Mouse (Mus musculus): Measurements from ENCODE around the gene Nln. TPM values are rescaled to one million over a fixed set of nuclear protein-coding genes. Genes with fewer than 3 reads are reported as not detected.

The Nln gene
- polyA plus RNA-seq, 1 experiment: 10.8 TPM

DNA sequence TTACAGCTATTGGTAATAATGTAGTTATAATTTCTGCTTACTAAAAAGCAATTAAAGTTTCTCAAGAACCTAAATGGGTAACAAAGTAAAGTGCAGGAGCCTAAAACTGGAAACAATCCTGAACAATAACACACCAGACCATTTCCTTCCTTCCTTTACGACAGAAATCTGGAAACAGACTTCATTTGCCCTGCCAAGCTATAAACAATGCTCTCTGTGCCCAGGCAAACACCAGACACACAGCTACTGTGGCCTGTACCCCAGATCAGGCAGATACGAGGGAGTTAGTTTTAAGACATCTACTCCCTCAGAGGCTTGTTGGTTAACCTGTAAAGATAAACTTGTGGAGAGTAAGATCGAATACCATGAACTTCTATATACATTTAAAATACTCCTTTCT lies 38.7 kb downstream of the Nln start:
- TF ChIP-seq TCF12 (IDR thresholded peaks at IDR 0.05; ENCODE audit: insufficient read depth, poor library complexity, severe bottlenecking) (no peak), E2F4 (IDR thresholded peaks at IDR 0.05; ENCODE audit: insufficient read depth) (no peak), USF1 (IDR thresholded peaks at IDR 0.05; ENCODE audit: low read depth) (no peak), POLR2AphosphoS2 (IDR thresholded peaks at IDR 0.05; ENCODE audit: insufficient read length, low read depth) (no peak), MAX (IDR thresholded peaks at IDR 0.05; ENCODE audit: low read depth) (no peak), SRF (IDR thresholded peaks at IDR 0.05; ENCODE audit: control insufficient read depth, insufficient read length, low read depth) (no peak), MYOD1 (IDR thresholded peaks at IDR 0.05; ENCODE audit: control insufficient read depth in 1 of 3, insufficient read length in 2 of 3, low read depth in 2 of 3) (no peak), POLR2A (IDR thresholded peaks at IDR 0.05; ENCODE audit: insufficient read length, low read depth) (no peak), REST (IDR thresholded peaks at IDR 0.05; ENCODE audit: insufficient read depth, insufficient read length) (no peak), CEBPB (IDR thresholded peaks at IDR 0.05; ENCODE audit: insufficient read depth, poor library complexity, severe bottlenecking) (no peak)
- Histone ChIP-seq H3K27me3 (ENCODE audit: control insufficient read depth, insufficient read depth, insufficient read length) (no peaks in the 10 kb centered on the region), H3K4me2 (ENCODE audit: low read depth) (no peak overlapping the region), H3K36me3 (ENCODE audit: control insufficient read depth, insufficient read depth) (no peaks in the 10 kb centered on the region), H3K79me2 (ENCODE audit: control insufficient read depth, insufficient read depth) (no peaks in the 10 kb centered on the region), H3ac (ENCODE audit: control insufficient read depth, insufficient read length) (no peak overlapping the region), H3K4me3 (no peak overlapping the region)

DNA sequence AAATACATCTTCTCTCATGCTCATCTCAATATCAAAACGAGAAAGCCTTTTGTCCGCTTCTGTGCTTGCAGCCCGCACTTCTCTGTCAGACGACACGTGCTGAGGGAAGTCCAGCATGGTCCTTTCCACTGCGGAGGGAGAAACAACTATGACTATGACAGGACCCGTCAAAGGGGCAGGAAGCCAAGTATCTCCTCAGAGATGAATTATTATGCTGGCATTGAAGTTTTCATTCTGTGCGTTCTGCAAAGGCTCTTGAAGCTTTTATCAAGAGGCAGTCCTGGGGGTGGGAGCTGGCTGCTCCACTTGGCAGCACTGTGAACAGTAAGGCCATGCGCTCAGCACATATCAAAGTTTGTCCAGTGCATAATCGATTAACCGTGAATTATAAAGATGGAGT lies 40.2 kb downstream of the Nln start:
- TF ChIP-seq TCF12 (IDR thresholded peaks at IDR 0.05; ENCODE audit: insufficient read depth, poor library complexity, severe bottlenecking) (no peak), E2F4 (IDR thresholded peaks at IDR 0.05; ENCODE audit: insufficient read depth) (no peak), MYOD1 (IDR thresholded peaks at IDR 0.05; ENCODE audit: control insufficient read depth in 1 of 3, insufficient read length in 2 of 3, low read depth in 2 of 3) (no peak), TCF3 (IDR thresholded peaks at IDR 0.05; ENCODE audit: insufficient read length, low read depth) (no peak), POLR2AphosphoS2 (IDR thresholded peaks at IDR 0.05; ENCODE audit: insufficient read length, low read depth) (no peak), POLR2A (IDR thresholded peaks at IDR 0.05; ENCODE audit: insufficient read length, low read depth) (no peak), USF1 (IDR thresholded peaks at IDR 0.05; ENCODE audit: low read depth) (no peak)
- Histone ChIP-seq H3K79me2 (ENCODE audit: control insufficient read depth, insufficient read depth) (no peaks in the 10 kb centered on the region), H3K4me3 (no peak overlapping the region), H3K36me3 (ENCODE audit: control insufficient read depth, insufficient read depth) (no peaks in the 10 kb centered on the region), H3ac (ENCODE audit: control insufficient read depth, insufficient read length) (no peak overlapping the region), H3K27me3 (ENCODE audit: control insufficient read depth, insufficient read depth, insufficient read length) (no peaks in the 10 kb centered on the region), H3K4me2 (ENCODE audit: low read depth) (no peak overlapping the region)

DNA sequence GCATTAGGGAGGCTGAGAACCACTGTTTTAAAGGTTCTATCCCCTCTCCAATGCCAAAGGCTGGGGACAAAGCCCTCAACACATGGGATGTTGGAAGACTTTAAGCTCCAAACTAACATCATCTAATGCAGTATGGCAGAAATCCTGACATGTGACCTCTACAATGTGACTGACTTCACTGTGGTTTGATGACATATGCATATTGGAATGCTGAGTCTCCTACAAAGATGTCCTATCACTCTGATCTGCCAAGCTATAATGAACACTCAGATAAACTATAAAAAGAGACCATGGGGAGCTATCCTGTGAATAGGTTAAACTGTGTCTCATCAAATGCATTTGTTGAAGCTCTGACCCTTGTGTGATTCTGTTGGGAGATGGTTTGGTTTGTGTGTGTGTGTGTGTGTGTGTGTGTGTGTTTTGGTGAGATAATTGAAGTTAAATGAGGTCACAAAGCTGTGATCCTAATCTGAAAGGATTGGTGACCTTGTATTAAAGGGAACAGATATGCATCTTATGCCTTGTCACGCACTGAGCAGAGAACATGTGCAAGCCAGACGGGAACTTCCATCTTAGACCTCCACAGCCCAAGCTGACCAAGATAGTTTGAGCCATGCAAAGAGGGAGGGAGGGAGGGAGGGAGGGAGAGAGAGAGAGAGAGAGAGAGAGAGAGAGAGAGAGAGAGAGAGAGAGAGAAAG lies 43.6 kb downstream of the Nln start:
- Histone ChIP-seq H3K4me2 (ENCODE audit: low read depth) (peak overlapping the region; percentile 8), H3K79me2 (ENCODE audit: control insufficient read depth, insufficient read depth) (no peaks in the 10 kb centered on the region), H3K36me3 (ENCODE audit: control insufficient read depth, insufficient read depth) (no peaks in the 10 kb centered on the region), H3K27me3 (ENCODE audit: control insufficient read depth, insufficient read depth, insufficient read length) (no peaks in the 10 kb centered on the region), H3K4me3 (no peak overlapping the region), H3ac (ENCODE audit: control insufficient read depth, insufficient read length) (no peak overlapping the region)
- TF ChIP-seq USF1 (IDR thresholded peaks at IDR 0.05; ENCODE audit: low read depth): peak; percentile 83
- TF ChIP-seq TCF3 (IDR thresholded peaks at IDR 0.05; ENCODE audit: insufficient read length, low read depth): no peak

DNA sequence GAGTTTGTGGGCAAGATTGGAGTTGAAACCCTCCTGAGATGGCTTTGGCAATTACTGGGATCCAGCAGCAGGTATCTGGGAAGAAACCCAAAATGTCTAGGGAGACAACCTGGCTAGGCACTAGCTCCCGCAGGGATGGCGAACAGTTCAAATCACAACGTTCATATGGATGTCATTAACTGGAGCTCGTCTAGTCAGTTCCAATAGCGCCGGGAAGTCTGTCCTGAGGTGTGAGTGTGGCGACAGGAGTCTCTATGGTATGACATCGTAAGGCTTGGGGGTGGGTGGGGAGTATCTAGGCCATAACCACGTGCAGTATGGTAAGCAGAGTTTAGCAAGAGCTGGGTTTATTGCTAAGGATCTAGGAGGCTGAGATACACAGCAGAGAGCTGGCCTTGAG lies 46.4 kb downstream of the Nln start:
- Histone ChIP-seq H3K79me2 (ENCODE audit: control insufficient read depth, insufficient read depth) (no peaks in the 10 kb centered on the region), H3ac (ENCODE audit: control insufficient read depth, insufficient read length) (no peak overlapping the region), H3K4me3 (no peak overlapping the region), H3K4me2 (ENCODE audit: low read depth) (no peak overlapping the region), H3K36me3 (ENCODE audit: control insufficient read depth, insufficient read depth) (no peaks in the 10 kb centered on the region), H3K27me3 (ENCODE audit: control insufficient read depth, insufficient read depth, insufficient read length) (no peaks in the 10 kb centered on the region)
- TF ChIP-seq SRF (IDR thresholded peaks at IDR 0.05; ENCODE audit: control insufficient read depth, insufficient read length, low read depth) (no peak), REST (IDR thresholded peaks at IDR 0.05; ENCODE audit: insufficient read depth, insufficient read length) (no peak), MYOG (IDR thresholded peaks at IDR 0.05; ENCODE audit: control insufficient read depth in 1 of 3, insufficient read depth in 1 of 3, insufficient read length in 2 of 3, low read depth in 2 of 3) (no peak), TCF3 (IDR thresholded peaks at IDR 0.05; ENCODE audit: insufficient read length, low read depth) (no peak), POLR2AphosphoS2 (IDR thresholded peaks at IDR 0.05; ENCODE audit: insufficient read length, low read depth) (no peak), POLR2A (IDR thresholded peaks at IDR 0.05; ENCODE audit: insufficient read length, low read depth) (no peak), CEBPB (IDR thresholded peaks at IDR 0.05; ENCODE audit: insufficient read depth, poor library complexity, severe bottlenecking) (no peak)

DNA sequence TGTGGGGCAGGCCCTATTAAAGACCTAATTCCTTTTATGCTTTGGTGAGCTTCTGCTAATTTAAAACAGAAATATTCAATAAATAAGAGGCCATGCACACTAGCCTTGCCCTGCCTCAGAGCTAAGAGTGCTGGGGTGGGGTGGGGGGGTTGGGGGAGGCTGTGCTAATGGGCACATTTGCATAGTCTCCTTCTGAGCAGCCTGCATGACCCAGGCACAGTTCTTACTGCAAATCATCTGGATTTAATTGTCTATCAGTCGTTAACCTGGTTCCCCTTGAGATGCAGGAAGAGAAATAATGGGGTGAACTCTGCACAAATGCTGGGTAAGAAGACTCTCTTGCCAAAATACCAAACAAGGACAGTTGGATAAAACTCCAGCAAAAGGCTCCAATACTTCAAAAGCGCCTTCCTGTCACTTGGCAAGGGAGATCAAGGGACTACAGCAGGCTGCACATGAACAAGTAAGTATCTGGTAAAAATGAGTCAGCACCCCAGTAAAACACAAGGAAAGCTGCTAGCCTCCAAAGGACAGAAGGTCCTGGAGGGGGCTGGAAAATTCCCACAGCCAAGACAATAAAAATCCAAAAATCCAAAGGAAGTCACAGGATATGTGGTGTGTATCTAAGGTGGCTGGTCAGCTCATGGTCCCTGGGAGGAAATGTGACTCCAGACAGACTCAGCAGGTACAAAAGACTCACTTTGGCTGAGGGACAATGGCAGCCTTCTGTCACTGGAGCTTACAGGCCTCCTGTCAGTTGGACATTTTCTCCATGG lies 47.3 kb downstream of the Nln start:
- H3ac ChIP-seq (ENCODE audit: control insufficient read depth, insufficient read length): no peak overlapping the region
- H3K4me3 ChIP-seq: no peak overlapping the region
- H3K79me2 ChIP-seq (ENCODE audit: control insufficient read depth, insufficient read depth): no peaks in the 10 kb centered on the region
- H3K4me2 ChIP-seq (ENCODE audit: low read depth): no peak overlapping the region
- TF ChIP-seq CEBPB (IDR thresholded peaks at IDR 0.05; ENCODE audit: insufficient read depth, poor library complexity, severe bottlenecking) (no peak), POLR2A (IDR thresholded peaks at IDR 0.05; ENCODE audit: insufficient read length, low read depth) (no peak), TCF3 (IDR thresholded peaks at IDR 0.05; ENCODE audit: insufficient read length, low read depth) (no peak), E2F4 (IDR thresholded peaks at IDR 0.05; ENCODE audit: insufficient read depth) (no peak)
- H3K36me3 ChIP-seq (ENCODE audit: control insufficient read depth, insufficient read depth): no peaks in the 10 kb centered on the region
- no peaks in the 10 kb centered on the region for H3K27me3 ChIP-seq (ENCODE audit: control insufficient read depth, insufficient read depth, insufficient read length)
